Comparison of ENCODE assay signal across 14 mouse cellular contexts in the genomic region with DNA sequence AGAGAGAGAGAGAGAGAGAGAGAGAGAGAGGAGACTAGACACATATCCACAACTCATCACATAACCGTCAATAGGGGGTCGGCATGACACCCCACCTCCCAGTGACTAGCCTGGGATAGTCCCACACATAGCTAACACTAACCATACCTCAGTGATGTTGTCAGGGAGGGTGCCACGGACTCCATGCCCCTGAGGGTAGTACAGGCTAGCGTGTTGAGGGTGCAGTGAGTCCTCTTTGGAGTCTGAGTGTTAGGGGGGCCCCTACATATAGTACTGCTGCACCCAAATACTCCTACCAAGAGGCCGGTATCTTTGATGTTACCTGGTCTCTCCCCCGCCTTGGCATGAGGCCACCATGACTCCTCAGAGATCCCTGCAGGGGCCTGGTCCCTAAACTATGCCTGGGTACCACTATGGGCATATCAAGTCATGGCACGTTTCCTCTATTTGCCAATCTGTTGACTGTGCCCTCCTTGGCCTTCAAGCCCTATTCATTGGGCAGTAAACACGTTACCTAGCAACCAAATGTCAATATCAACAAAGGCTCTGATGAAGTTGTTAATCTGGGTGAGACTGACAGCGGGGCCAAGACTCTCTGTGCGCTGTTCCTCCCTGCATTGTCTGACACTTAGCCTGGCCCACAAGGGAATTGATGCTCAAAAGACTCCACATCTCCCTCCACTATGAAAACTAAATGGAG.
DNase-seq lines count a peak whose midpoint lies in the region; ATAC-seq lines count a peak whose summit lies in the region.
"Had no signal": no experiment of that assay in that cellular context is flagged by ENCODE, and none has a peak within 500 bp of the region (broad histone marks: within the 10 kb centered on the region; RNA-seq: fewer than 3 reads in every experiment).

No protein-coding gene starts in this region.

- H3K4me3 ChIP-seq in neural tube, embryonic 12.5 days = no peak overlapping the region
- H3K4me3 ChIP-seq in neural tube, embryonic 15.5 days (replicated peaks) = no peak overlapping the region
- H3K4me3 ChIP-seq in hindbrain, embryonic 13.5 days = no peak overlapping the region
- H3K4me3 ChIP-seq in midbrain, embryonic 14.5 days (replicated peaks; ENCODE audit: low read depth, low read length) = no peak overlapping the region
- H3K4me3 ChIP-seq: limb, embryonic 15.5 days had no signal

- H3K4me1 ChIP-seq in neural tube, embryonic 12.5 days = peaks cover 7% of the 10 kb centered on the region; the same call in 1 of the 2 replicates
- peaks cover 2% of the 10 kb centered on the region; the same call in 1 of the 2 replicates for H3K4me1 ChIP-seq in neural tube, embryonic 15.5 days
- H3K4me1 ChIP-seq in hindbrain, embryonic 13.5 days (replicated peaks) = peaks cover 11% of the 10 kb centered on the region
- no peaks in the 10 kb centered on the region for H3K4me1 ChIP-seq in midbrain, embryonic 14.5 days (ENCODE audit: control insufficient read depth, insufficient read depth, low read length)
- H3K4me1 ChIP-seq: limb, embryonic 15.5 days had no signal

- ATAC-seq in neural tube, embryonic 12.5 days (ENCODE audit: low FRiP score, low read depth) = peak; percentile 83
- no peak for ATAC-seq in neural tube, embryonic 15.5 days (ENCODE audit: low FRiP score)
- peak; percentile 86 for ATAC-seq in hindbrain, embryonic 13.5 days (ENCODE audit: low FRiP score)
- peak; percentile 72 for ATAC-seq in midbrain, embryonic 14.5 days (ENCODE audit: low FRiP score, low TSS enrichment)
- ATAC-seq: CD4-positive, CD25-positive, alpha-beta regulatory T cell, adult 4 months; intestine, embryonic 16.5 days had no signal

- no peaks in the 10 kb centered on the region for H3K27me3 ChIP-seq in neural tube, embryonic 12.5 days (replicated peaks)
- no peaks in the 10 kb centered on the region for H3K27me3 ChIP-seq in neural tube, embryonic 15.5 days (replicated peaks)
- 0 out of 2 replicates have a peak, but pooled peaks cover 3% of the 10 kb centered on the region for H3K27me3 ChIP-seq in hindbrain, embryonic 13.5 days
- peaks cover 23% of the 10 kb centered on the region; the same call in 1 of the 2 replicates for H3K27me3 ChIP-seq in midbrain, embryonic 14.5 days (ENCODE audit: control insufficient read depth, insufficient read depth, low read length)
- H3K27me3 ChIP-seq: limb, embryonic 15.5 days had no signal

- no peak overlapping the region for H3K27ac ChIP-seq in neural tube, embryonic 12.5 days
- no peak overlapping the region for H3K27ac ChIP-seq in neural tube, embryonic 15.5 days (replicated peaks)
- H3K27ac ChIP-seq in hindbrain, embryonic 13.5 days = no peak overlapping the region
- H3K27ac ChIP-seq in midbrain, embryonic 14.5 days (replicated peaks; ENCODE audit: low read depth, low read length) = no peak overlapping the region
- H3K27ac ChIP-seq: limb, embryonic 15.5 days had no signal

- WGBS in neural tube, embryonic 12.5 days = 59% methylated on average over 10 of the region's 10 CpGs
- WGBS in neural tube, embryonic 15.5 days = 54% methylated on average over 10 of the region's 10 CpGs
- WGBS in hindbrain, embryonic 13.5 days = 59% methylated on average over 10 of the region's 10 CpGs
- 47% methylated on average over 10 of the region's 10 CpGs for WGBS in midbrain, embryonic 14.5 days

- H3K4me2 ChIP-seq in neural tube, embryonic 12.5 days (replicated peaks) = no peak overlapping the region
- no peak overlapping the region for H3K4me2 ChIP-seq in neural tube, embryonic 15.5 days
- no peak overlapping the region for H3K4me2 ChIP-seq in hindbrain, embryonic 13.5 days
- H3K4me2 ChIP-seq in midbrain, embryonic 14.5 days (ENCODE audit: low read length) = no peak overlapping the region
- H3K4me2 ChIP-seq: limb, embryonic 15.5 days had no signal

- no peaks in the 10 kb centered on the region for H3K36me3 ChIP-seq in neural tube, embryonic 12.5 days
- no peaks in the 10 kb centered on the region for H3K36me3 ChIP-seq in neural tube, embryonic 15.5 days
- H3K36me3 ChIP-seq in hindbrain, embryonic 13.5 days = no peaks in the 10 kb centered on the region
- H3K36me3 ChIP-seq in midbrain, embryonic 14.5 days (ENCODE audit: control insufficient read depth, insufficient read depth, low read length) = no peaks in the 10 kb centered on the region
- H3K36me3 ChIP-seq: limb, embryonic 15.5 days had no signal

- DNase-seq in midbrain, embryonic 14.5 days = peak; percentile 76
- no peak for DNase-seq in ovary, postnatal 36 days (ENCODE audit: low spot score)
- no peak for DNase-seq in left cerebral cortex, adult 9 months (ENCODE audit: low spot score in 2 of 2)
- DNase-seq in layer of hippocampus, postnatal 25 days (ENCODE audit: extremely low spot score in 1 of 2, low spot score in 1 of 2) = no peak
- DNase-seq: adrenal gland, postnatal 36 days; cerebellum, postnatal 25 days; kidney, postnatal 4 days; right cerebral cortex, postnatal 14 days had no signal

- no peaks in the 10 kb centered on the region for H3K9me3 ChIP-seq in neural tube, embryonic 12.5 days
- H3K9me3 ChIP-seq in neural tube, embryonic 15.5 days (replicated peaks) = no peaks in the 10 kb centered on the region
- peaks cover 5% of the 10 kb centered on the region; the same call in 1 of the 2 replicates for H3K9me3 ChIP-seq in hindbrain, embryonic 13.5 days
- H3K9me3 ChIP-seq in midbrain, embryonic 14.5 days (ENCODE audit: control insufficient read depth, low read length) = no peaks in the 10 kb centered on the region; the same call in none of the 2 replicates
- H3K9me3 ChIP-seq: limb, embryonic 15.5 days had no signal

- no peak overlapping the region for H3K9ac ChIP-seq in neural tube, embryonic 12.5 days
- H3K9ac ChIP-seq in neural tube, embryonic 15.5 days (replicated peaks) = no peak overlapping the region
- no peak overlapping the region for H3K9ac ChIP-seq in hindbrain, embryonic 13.5 days
- no peak overlapping the region for H3K9ac ChIP-seq in midbrain, embryonic 14.5 days (replicated peaks; ENCODE audit: low read length)
- H3K9ac ChIP-seq: limb, embryonic 15.5 days had no signal
